Mouse (Mus musculus) limb, embryonic 10.5 days (tissue): Measurements from ENCODE around the gene Ipo4. TPM values are rescaled to one million over a fixed set of nuclear protein-coding genes. Genes with fewer than 3 reads are reported as not detected.

Experiments
- DNase-seq: peaks from one replicate; pipeline ENCODE4 v3.0.0-alpha.2; 2017; ENCODE audit warnings: low spot score
- H3K27ac ChIP-seq: fragments of 300-500 bp; sonication (generic); 2 replicates; pipeline ENCODE4 v1.5.1; 2016; ENCODE audit warnings: mild to moderate bottlenecking
- H3K27me3 ChIP-seq: fragments of 300-500 bp; sonication (generic); 2 replicates; pipeline ENCODE4 v1.6.1; 2016; ENCODE audit warnings: low read depth, mild to moderate bottlenecking; ENCODE audit not compliant: poor library complexity, severe bottlenecking
- H3K36me3 ChIP-seq: fragments of 300-500 bp; sonication (generic); 2 replicates; pipeline ENCODE4 v1.6.1; 2016; ENCODE audit warnings: mild to moderate bottlenecking, moderate library complexity
- H3K4me1 ChIP-seq: fragments of 300-500 bp; sonication (generic); 2 replicates; pipeline ENCODE4 v1.6.1; 2016
- H3K4me3 ChIP-seq: fragments of 300-500 bp; sonication (generic); 2 replicates; pipeline ENCODE4 v1.5.1; 2016; ENCODE audit warnings: mild to moderate bottlenecking, moderate library complexity
- H3K9me3 ChIP-seq: fragments of 300-500 bp; sonication (generic); replicated peaks from 2 replicates; pipeline ENCODE4 v1.6.1; 2016; ENCODE audit warnings: mild to moderate bottlenecking
- WGBS: fragments of 180-500 bp; shearing (Covaris S2); methylation state at CpG from one replicate; pipeline ENCODE4 v1.1.7; 2016; 5-methylcytosine and 5-hydroxymethylcytosine counted together
- polyA plus RNA-seq: library from polyadenylated mRNA; unstranded; fragments of >200 nt; fragmentation: Nextera tagmentation; extraction: Ambion mirVana; gene quantifications from 2 replicates; pipeline ENCODE4 v1.2.1, GENCODE M21; 2016

Gene Ipo4
- polyA plus RNA-seq, 1 experiment from 2014 or later = 134 TPM

DNA sequence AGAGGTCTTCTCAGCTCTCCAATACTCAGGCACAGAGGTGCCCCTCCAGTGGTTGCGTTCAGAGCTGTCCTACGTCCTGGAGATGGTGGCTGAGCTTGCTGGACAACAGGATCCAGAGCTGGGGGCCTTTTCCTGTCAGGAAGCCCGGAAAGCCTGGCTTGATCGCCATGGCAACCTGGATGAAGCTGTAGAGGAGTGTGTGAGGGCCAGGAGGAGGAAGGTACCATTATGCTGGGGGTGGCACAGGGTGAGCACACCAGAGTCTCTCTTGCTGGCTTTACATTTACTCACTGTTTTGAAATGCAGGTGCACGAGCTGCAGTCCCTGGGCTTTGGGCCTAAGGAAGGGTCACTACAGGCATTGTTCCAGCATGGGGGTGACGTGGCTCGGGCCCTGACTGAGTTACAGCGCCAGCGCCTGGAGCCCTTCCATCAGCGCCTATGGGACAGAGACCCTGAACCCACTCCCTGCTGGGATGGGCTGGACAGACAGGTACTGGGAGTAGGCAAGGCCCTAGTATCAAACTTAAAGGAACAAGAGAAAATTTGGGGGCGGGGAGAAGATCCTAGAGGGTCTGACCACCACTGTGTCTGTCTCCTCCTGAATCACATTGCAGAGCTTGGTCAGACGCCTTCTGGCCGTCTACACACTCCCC is 39.6 kb downstream of the Ipo4 start:
- WGBS = 87% methylated on average over 13 of the region's 13 CpGs
- Histone ChIP-seq H3K4me3 (no peak overlapping the region), H3K4me1 (peaks cover 22% of the 10 kb centered on the region), H3K27ac (no peak overlapping the region), H3K9me3 (no peaks in the 10 kb centered on the region), H3K36me3 (peaks cover 76% of the 10 kb centered on the region), H3K27me3 (no peaks in the 10 kb centered on the region)
- DNase-seq = no peak

- peak overlapping the region; percentile 90 for H3K27ac ChIP-seq
- peaks cover 32% of the 10 kb centered on the region for H3K4me1 ChIP-seq
- DNase-seq = no peak
- H3K27me3 ChIP-seq = no peaks in the 10 kb centered on the region
- 4% methylated on average over 16 of the region's 16 CpGs for WGBS
- no peaks in the 10 kb centered on the region for H3K9me3 ChIP-seq
- H3K4me3 ChIP-seq = peak overlapping the region; percentile 79
- peaks cover 59% of the 10 kb centered on the region for H3K36me3 ChIP-seq
These were observed 43.5 kb downstream of the Ipo4 start for GRCm38 (mm10) chr14:55592226-55592625.

GRCm38 (mm10) chr14:55591331-55591891 is 44.3 kb downstream of the Ipo4 start, which contains the start of gene Rnf31:
Gene Rnf31 (plus strand): TSS chr14:55591708.
- WGBS = 0% methylated on average over 33 of the region's 33 CpGs
- Histone ChIP-seq H3K4me1 (peaks cover 32% of the 10 kb centered on the region), H3K36me3 (peaks cover 57% of the 10 kb centered on the region), H3K27me3 (no peaks in the 10 kb centered on the region), H3K4me3 (peak within 1 kb of the TSS; percentile 79), H3K9me3 (no peaks in the 10 kb centered on the region), H3K27ac (peak within 1 kb of the TSS; percentile 90)
- peak; percentile 90 for DNase-seq

DNA sequence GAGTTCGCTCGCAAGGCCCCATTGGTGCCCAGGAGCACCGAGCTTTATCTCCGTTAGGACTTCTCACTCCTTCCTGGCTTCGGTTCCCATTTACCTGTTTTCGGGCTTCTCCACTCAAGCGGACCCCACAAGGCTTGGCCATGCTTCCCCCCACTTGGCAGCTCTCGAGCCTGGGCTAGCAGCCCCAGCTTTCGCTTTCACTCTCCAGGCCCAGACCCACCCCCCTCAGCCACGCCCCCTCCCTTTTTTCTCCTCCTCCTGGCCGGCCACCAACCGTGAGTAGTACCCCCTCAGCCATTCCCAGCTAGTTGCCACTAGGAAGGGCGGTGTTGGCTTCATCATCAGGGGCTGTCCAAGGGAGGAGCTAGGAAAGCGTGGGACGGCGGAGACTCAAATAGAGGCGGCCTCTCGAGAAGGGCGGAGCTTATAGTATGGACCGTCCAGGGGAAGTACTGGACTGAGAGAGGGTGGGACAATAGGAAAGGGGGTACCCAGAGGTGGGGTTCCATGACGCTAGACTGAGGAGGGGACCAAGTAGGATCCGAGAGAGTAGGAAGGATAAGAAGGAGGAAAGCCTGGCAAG is 44.9 kb downstream of the Ipo4 start, which contains the start of gene Psme2:
TSS of gene Psme2 (minus strand) at position 366 of the 583 bp plus-strand sequence.
- H3K4me1 ChIP-seq = peaks cover 30% of the 10 kb centered on the region
- peaks cover 51% of the 10 kb centered on the region for H3K36me3 ChIP-seq
- H3K4me3 ChIP-seq = peak within 1 kb of the TSS; percentile 79
- H3K27me3 ChIP-seq = no peaks in the 10 kb centered on the region
- under 1% methylated on average over 22 of the region's 22 CpGs for WGBS
- H3K27ac ChIP-seq = peak within 1 kb of the TSS; percentile 90
- DNase-seq = peak; percentile 91
- H3K9me3 ChIP-seq = no peaks in the 10 kb centered on the region

DNA sequence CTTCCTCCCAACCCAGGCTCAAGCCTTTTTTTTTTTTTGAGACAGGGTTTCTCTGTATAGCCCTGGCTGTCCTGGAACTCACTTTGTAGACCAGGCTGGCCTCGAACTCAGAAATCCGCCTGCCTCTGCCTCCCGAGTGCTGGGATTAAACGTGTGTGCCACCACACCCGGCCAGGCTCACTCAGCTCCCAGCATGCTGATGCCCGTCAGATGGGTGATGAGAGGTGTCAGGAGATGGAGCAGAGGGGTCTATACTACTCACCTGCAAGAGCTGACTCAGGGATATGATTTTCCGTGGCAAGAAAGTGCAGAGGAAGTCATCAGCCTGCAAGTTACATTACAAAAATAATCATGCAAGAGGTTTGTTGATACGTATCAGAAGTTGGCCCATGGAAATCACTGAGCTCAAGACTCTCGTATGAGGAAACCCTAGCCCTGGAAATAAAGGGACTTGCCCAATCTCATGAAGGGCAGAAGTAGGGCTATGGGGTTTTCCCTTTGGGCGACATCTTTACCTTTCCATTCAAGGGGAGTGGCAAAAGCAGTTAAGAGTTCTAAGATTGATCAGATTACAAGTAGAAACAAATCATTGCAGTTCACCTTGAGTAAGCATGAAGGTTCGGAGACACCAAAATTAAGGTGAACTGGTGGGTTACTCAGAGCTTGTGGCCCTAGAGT is 45.8 kb downstream of the Ipo4 start:
- Histone ChIP-seq H3K27me3 (0 out of 2 replicates have a peak, but pooled peaks cover under 1% of the 10 kb centered on the region), H3K4me3 (peak overlapping the region; percentile 79), H3K9me3 (no peaks in the 10 kb centered on the region), H3K4me1 (peaks cover 35% of the 10 kb centered on the region), H3K36me3 (peaks cover 42% of the 10 kb centered on the region), H3K27ac (no peak overlapping the region)
- 90% methylated on average over 11 of the region's 11 CpGs for WGBS
- DNase-seq = no peak

DNA sequence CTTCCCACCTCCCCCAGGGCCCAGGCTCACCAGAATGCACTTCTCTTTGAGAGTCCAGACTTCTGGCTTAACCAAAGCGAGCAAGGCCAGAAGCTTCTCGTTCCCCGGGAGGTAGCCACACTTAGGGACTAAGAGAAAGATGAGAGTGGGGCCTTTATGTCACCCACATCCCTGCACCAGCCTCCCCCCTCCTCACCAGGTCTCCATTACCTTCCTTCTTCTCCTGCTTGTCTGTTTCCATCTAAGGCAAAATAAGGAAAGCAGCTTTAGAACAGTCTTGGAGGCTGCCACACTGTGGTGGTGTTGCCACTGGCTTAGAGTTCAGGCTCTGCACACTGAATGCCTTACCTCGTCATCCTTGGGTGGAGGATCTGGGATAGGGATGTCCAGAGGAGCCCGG is 46.5 kb downstream of the Ipo4 start:
- H3K27me3 ChIP-seq = peaks cover 7% of the 10 kb centered on the region; the same call in 1 of the 2 replicates
- no peaks in the 10 kb centered on the region for H3K9me3 ChIP-seq
- H3K4me3 ChIP-seq = no peak overlapping the region
- peaks cover 35% of the 10 kb centered on the region for H3K36me3 ChIP-seq
- no peak overlapping the region for H3K27ac ChIP-seq
- WGBS = 89% methylated on average over 5 of the region's 5 CpGs
- H3K4me1 ChIP-seq = peaks cover 42% of the 10 kb centered on the region
- DNase-seq = no peak

- peaks cover 24% of the 10 kb centered on the region for H3K4me1 ChIP-seq
- peaks cover 15% of the 10 kb centered on the region; the same call in 1 of the 2 replicates for H3K27me3 ChIP-seq
- H3K9me3 ChIP-seq = no peaks in the 10 kb centered on the region
- no peak overlapping the region for H3K4me3 ChIP-seq
- peaks cover 38% of the 10 kb centered on the region for H3K36me3 ChIP-seq
- 93% methylated on average over 2 of the region's 2 CpGs for WGBS
- no peak overlapping the region for H3K27ac ChIP-seq
- no peak for DNase-seq
These were observed 49.6 kb downstream of the Ipo4 start for GRCm38 (mm10) chr14:55586149-55586548.

- WGBS = 59% methylated on average over 6 of the region's 6 CpGs
- Histone ChIP-seq H3K4me3 (peak overlapping the region; percentile 69), H3K27me3 (peaks cover 15% of the 10 kb centered on the region; the same call in 1 of the 2 replicates), H3K9me3 (no peaks in the 10 kb centered on the region), H3K27ac (no peak overlapping the region), H3K4me1 (peaks cover 24% of the 10 kb centered on the region), H3K36me3 (peaks cover 44% of the 10 kb centered on the region)
- DNase-seq = no peak
These were observed 50.2 kb downstream of the Ipo4 start for GRCm38 (mm10) chr14:55585566-55585960.

GRCm38 (mm10) chr14:55584702-55585565 is 50.8 kb downstream of the Ipo4 start, which contains the start of gene Emc9:
Gene Emc9 (minus strand): TSS chr14:55585302.
- DNase-seq = peak; percentile 66
- WGBS = 2% methylated on average over 43 of the region's 43 CpGs

DNA sequence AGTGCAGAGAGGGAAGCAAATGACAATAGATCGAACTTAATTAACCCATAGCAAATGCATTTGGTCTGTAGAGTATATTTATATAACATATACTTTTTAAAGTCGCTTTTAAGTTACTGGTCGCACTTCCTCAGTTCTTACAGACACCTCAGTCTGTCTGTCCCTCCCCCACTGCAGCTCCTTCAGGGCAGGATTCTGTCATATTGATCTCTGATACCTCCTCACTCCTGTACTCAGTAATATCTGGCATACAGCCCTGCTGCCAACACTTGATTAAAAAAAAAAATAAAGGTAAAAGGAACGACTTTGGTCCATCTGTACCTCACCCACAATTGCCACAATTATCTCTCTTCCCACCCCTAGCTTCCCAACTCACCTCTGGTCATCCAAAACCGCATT is 51.5 kb downstream of the Ipo4 start:
- H3K36me3 ChIP-seq = peaks cover 51% of the 10 kb centered on the region
- peaks cover 15% of the 10 kb centered on the region; the same call in 1 of the 2 replicates for H3K27me3 ChIP-seq
- no peak for DNase-seq
- H3K9me3 ChIP-seq = no peaks in the 10 kb centered on the region
- 34% methylated on average over 5 of the region's 5 CpGs for WGBS
- H3K4me1 ChIP-seq = peaks cover 17% of the 10 kb centered on the region
- 0 out of 2 replicates have a peak overlapping the region, but pooled peaks have one; percentile 77 for H3K27ac ChIP-seq
- peak overlapping the region; percentile 69 for H3K4me3 ChIP-seq

More at GRCm38 (mm10) chr14:55584702-55585565, 50.8 kb downstream of the Ipo4 start, which contains the start of gene Emc9:
- Histone ChIP-seq H3K27ac (peak within 1 kb of the TSS; percentile 77), H3K9me3 (no peaks in the 10 kb centered on the region), H3K4me1 (peaks cover 18% of the 10 kb centered on the region), H3K36me3 (peaks cover 50% of the 10 kb centered on the region), H3K27me3 (peaks cover 15% of the 10 kb centered on the region; the same call in 1 of the 2 replicates), H3K4me3 (peak within 1 kb of the TSS; percentile 69)

DNA sequence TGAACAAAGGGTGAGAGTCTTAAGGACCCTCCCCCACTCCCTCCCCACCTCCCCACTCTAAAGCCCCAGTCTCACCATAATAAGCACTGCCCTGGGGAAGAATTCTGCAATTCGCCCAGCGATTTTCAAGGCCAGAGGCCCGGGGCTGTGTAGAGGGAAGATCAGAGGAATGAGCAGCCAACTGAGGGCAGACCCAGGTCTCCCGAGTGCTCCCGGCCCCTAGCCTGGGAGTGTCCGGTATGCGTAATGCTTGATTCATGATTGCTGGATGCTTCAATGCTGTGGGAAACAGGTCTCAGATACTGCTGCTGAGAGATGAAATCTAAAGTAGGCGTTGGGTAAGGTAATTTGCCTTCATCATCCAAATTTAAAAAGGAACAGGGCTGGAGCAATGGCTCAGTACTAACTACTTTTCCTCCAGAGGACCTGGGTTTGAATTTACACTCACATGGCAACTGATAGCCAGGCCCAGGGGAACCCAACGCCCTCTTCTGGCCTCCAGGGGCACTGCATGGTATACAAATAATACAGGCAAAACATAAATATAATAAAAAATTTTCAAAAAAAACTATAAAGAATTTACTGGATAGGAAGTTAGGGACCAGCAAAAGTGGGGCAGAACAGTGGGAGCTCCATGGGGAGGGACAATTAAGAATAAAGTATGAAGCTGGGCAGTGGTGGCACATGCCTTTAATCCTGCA is 53.6 kb downstream of the Ipo4 start:
- peaks cover 33% of the 10 kb centered on the region for H3K4me1 ChIP-seq

More for the DNA sequence above, 53.6 kb downstream of the Ipo4 start:
- Histone ChIP-seq H3K27me3 (peaks cover 15% of the 10 kb centered on the region; the same call in 1 of the 2 replicates), H3K27ac (no peak overlapping the region), H3K9me3 (no peaks in the 10 kb centered on the region), H3K4me3 (no peak overlapping the region), H3K36me3 (peaks cover 32% of the 10 kb centered on the region)
- no peak for DNase-seq
- 78% methylated on average over 9 of the region's 9 CpGs for WGBS
